Mouse (Mus musculus): ENCODE data around the gene Efna1.

Efna1 gene

GRCm38 (mm10) chr3:89294195-89294594 is 13.3 kb upstream of the Efna1 start:
- TF ChIP-seq GATA4 (IDR thresholded peaks at IDR 0.05; ENCODE audit: insufficient replicate concordance, low read length): no peak

- TF ChIP-seq GATA4 (IDR thresholded peaks at IDR 0.05; ENCODE audit: insufficient replicate concordance, low read length): no peak
These were observed 12.4 kb upstream of the Efna1 start for GRCm38 (mm10) chr3:89293247-89293918.

- no peak for TF ChIP-seq GATA4 (IDR thresholded peaks at IDR 0.05; ENCODE audit: insufficient replicate concordance, low read length)
These were observed 11.4 kb upstream of the Efna1 start for GRCm38 (mm10) chr3:89292303-89292702.

DNA sequence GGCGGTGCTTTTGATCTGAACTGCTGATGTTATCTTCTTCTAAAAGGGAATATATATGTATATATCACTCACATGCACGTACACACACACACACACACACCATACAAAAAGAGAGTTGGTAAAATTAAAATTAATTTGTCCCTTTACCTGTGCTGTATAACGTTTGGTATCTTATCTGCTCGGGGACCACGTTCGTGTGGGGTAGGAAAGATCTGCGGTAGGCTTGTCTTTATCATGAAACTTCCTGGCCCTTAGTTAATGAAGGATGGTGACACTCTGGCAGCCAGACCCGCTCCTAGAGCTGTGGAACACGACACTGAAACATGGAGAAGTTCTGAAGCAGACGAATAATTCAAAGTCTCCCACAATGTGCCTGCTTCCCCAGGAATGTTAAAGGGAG is 10.9 kb upstream of the Efna1 start:
- no peak for TF ChIP-seq GATA4 (IDR thresholded peaks at IDR 0.05; ENCODE audit: insufficient replicate concordance, low read length)

- no peak for TF ChIP-seq GATA4 (IDR thresholded peaks at IDR 0.05; ENCODE audit: insufficient replicate concordance, low read length)
These were observed 7.6 kb upstream of the Efna1 start for GRCm38 (mm10) chr3:89288503-89288928.

GRCm38 (mm10) chr3:89287286-89287685 is 6.3 kb upstream of the Efna1 start:
- peak; percentile 49; the same call in 1 of the 2 replicates for TF ChIP-seq GATA4 (IDR thresholded peaks at IDR 0.05; ENCODE audit: insufficient replicate concordance, low read length)

DNA sequence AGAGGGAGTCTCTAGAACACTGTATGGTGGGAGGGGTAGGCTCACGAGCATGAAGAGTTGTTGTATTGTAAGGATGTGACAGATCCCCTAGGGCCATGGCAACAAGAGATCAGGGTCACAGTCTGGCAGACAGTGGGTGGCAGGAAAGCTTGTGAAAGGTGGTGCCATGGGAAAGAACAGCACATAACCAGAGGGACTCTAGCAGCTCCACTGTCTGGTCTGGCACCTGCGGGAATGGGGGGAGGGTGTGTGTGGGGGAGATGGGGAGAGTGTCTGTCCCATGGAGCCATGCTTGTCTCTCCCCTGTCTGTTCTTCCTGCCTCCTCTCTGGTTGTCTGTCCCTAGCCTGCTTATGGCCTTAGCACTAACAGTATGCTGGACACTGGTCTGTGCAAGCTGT is 4.6 kb upstream of the Efna1 start:
- TF ChIP-seq GATA4 (IDR thresholded peaks at IDR 0.05; ENCODE audit: insufficient replicate concordance, low read length): no peak

DNA sequence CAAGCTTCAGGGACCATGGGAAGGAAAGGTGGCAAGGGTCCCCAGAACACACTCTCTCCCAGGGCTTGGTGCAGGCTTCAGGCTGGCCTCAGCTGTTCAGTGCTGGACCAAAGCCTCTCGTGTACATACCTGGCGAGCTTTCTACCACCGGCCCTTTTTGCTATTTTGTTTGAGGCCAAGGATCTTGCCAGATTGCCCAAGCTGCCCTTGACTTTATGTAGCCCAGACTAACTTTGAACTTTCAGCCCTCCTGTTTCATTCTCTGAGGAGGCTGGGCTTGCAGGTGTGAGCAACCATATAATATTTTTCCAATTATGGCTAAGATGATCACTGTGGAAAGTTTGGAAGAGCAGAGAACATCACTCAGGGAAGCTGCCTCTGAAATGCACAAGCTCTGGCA is 3.3 kb upstream of the Efna1 start:
- no peak for TF ChIP-seq GATA4 (IDR thresholded peaks at IDR 0.05; ENCODE audit: insufficient replicate concordance, low read length)

DNA sequence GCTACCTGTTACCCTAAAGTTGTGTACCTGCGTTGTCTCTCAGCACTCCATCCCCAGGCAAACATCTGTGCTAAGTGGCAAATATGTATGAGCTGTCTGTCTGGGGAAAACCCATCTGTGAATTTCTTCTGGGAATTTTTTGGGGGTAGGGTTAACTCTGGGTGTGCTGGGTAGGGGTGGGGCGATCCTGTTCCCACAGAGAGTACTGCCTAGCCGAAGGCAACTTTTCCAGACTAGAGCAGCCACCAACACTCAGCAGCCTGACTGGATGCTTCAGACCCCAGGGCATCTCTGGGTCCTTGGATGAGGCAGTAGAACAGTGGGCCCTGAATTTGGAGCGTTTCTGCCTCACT is 1.3 kb upstream of the Efna1 start:
- no peak for TF ChIP-seq GATA4 (IDR thresholded peaks at IDR 0.05; ENCODE audit: insufficient replicate concordance, low read length)

DNA sequence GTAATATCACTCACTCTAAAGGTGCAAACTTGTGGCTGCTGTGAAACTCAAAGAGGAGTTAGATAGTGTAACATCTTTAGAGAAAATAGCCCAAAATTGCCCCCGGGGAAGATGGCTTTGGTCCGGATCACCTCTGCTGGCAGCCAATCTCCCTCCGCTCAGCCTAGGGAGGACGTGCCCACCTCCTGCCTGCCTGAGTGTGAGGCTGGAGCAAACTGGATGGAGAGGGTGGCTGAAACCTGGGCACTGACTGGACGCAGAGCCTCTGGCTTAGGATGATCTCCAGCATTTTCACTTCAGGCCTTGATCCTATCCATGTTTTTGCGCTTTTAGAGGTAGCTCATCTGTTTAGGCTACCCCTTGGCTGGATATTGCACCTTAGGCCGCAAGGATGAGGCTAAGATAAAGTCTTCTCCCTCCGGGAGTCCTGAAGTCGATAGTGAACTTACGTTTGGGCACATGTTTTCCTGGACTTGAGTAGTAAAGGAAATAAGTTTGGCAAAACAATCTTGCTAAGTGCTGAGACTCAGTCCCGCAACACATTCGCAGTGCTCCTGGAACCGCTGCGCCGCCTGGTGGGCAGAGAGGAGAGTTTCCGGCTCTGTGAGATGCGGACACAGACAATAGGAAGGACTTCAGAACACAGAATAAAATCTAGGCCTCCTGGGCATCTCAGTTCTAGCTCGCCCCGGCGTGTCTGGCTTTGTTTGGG is 793 bp upstream of the Efna1 start:
- 0 out of 2 replicates have a peak, but pooled peaks have one; percentile 20 for TF ChIP-seq GATA4 (IDR thresholded peaks at IDR 0.05; ENCODE audit: insufficient replicate concordance, low read length)

DNA sequence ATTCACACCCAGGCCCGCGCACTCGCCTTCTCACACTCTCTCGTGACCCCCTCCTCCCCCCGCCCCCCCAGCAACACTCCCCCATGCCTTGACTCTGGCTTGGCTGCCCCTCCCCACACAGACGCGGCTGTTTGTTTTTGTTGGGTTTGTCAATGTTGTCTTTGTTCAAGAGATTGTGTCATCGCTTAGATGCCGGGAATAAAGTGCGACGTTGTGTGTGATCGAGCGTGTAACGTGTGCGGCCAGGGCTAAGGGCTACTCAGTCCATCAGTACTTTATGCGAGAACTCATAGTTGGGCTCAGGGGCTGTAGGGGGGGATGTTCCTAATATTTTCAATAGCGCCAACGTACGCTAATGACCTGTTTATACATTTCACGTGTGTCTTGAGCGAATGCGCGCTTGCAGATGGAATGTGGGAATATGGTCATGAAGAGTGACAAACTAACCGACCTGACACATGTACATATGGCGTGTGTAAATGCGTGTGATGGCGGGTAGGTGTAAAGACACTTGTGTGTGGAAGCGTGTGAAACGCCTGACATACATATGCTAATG is 814 bp downstream of the Efna1 start:
- TF ChIP-seq GATA4 (IDR thresholded peaks at IDR 0.05; ENCODE audit: insufficient replicate concordance, low read length): no peak

DNA sequence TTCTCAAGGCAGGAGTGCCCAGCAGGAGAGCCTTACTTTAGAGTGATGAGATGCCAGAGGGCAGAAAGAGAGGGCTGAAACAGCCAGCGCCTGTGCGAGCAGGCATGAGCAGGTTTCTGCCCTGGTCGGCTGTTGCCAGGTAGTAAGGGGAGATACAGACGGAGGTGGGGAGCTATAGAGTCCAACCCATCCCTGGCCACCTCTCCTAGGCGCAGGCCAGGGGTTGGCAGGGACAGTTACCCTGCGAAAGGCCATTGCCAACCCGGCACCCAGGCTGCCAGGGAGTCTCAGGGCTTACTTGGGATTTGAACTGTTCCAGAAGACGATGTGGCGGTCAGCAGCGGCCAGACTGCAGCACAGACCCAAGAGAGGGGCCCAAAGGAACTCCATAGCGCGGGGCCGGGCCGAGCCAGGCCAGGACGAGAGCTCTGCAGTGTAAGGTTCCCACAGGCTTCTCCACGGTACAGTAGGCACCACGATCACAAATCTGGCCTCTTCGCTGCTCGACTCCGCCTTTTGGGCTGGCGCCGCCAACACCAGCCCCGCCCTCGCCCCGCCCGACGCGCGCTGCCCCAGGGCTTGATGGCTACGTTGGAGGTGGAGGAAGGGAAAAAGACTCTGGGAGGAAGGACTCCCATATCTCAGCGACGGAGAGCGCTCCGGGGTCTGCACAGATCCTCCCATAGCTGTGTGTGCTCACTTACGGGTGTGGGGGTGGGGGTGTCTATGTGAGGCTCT is 1.6 kb downstream of the Efna1 start:
- peak; percentile 20; the same call in 1 of the 2 replicates for TF ChIP-seq GATA4 (IDR thresholded peaks at IDR 0.05; ENCODE audit: insufficient replicate concordance, low read length)

- no peak for TF ChIP-seq GATA4 (IDR thresholded peaks at IDR 0.05; ENCODE audit: insufficient replicate concordance, low read length)
These were observed 2.3 kb downstream of the Efna1 start for GRCm38 (mm10) chr3:89278643-89279042.

GRCm38 (mm10) chr3:89278107-89278506 is 2.8 kb downstream of the Efna1 start:
- TF ChIP-seq GATA4 (IDR thresholded peaks at IDR 0.05; ENCODE audit: insufficient replicate concordance, low read length): peak; percentile 57; the same call in 1 of the 2 replicates

- no peak for TF ChIP-seq GATA4 (IDR thresholded peaks at IDR 0.05; ENCODE audit: insufficient replicate concordance, low read length)
These were observed 3.5 kb downstream of the Efna1 start for GRCm38 (mm10) chr3:89277281-89278021.
